Mouse (Mus musculus) bone marrow macrophage, adult 2 months (primary cell): ENCODE results near the gene Zbtb16. TPM values are rescaled to one million over a fixed set of nuclear protein-coding genes. Genes with fewer than 3 reads are reported as not detected.

ENCODE experiments used
- H3K27ac ChIP-seq: 2 replicates; pipeline ENCODE4 v1.5.1; 2012; ENCODE audit warnings: low read depth, low read length; ENCODE audit not compliant: insufficient read depth
- H3K4me1 ChIP-seq: 2 replicates; pipeline ENCODE4 v1.6.1; 2012; ENCODE audit warnings: low read length; ENCODE audit not compliant: control insufficient read depth, insufficient read depth
- H3K4me3 ChIP-seq: 2 replicates; pipeline ENCODE4 v1.5.1; 2012; ENCODE audit warnings: mild to moderate bottlenecking, low read length, moderate library complexity; ENCODE audit not compliant: insufficient read depth
- CTCF ChIP-seq: IDR thresholded peaks from 2 replicates; pipeline ENCODE4 v1.5.1; 2012; ENCODE audit warnings: low read depth, mild to moderate bottlenecking, low read length, moderate library complexity
- POLR2A ChIP-seq: IDR thresholded peaks from 2 replicates; pipeline ENCODE4 v1.6.1; 2012; ENCODE audit warnings: mild to moderate bottlenecking, low read depth, low read length, borderline replicate concordance
- polyA plus RNA-seq: library from polyadenylated mRNA; stranded (reverse); fragments of >200 nt; gene quantifications from 2 replicates; pipeline ENCODE4 v1.2.4, GENCODE M21; 2012; ENCODE audit not compliant: missing spikeins, insufficient read depth, insufficient read length

Zbtb16 gene
- polyA plus RNA-seq, 1 experiment = 2.9 TPM

DNA sequence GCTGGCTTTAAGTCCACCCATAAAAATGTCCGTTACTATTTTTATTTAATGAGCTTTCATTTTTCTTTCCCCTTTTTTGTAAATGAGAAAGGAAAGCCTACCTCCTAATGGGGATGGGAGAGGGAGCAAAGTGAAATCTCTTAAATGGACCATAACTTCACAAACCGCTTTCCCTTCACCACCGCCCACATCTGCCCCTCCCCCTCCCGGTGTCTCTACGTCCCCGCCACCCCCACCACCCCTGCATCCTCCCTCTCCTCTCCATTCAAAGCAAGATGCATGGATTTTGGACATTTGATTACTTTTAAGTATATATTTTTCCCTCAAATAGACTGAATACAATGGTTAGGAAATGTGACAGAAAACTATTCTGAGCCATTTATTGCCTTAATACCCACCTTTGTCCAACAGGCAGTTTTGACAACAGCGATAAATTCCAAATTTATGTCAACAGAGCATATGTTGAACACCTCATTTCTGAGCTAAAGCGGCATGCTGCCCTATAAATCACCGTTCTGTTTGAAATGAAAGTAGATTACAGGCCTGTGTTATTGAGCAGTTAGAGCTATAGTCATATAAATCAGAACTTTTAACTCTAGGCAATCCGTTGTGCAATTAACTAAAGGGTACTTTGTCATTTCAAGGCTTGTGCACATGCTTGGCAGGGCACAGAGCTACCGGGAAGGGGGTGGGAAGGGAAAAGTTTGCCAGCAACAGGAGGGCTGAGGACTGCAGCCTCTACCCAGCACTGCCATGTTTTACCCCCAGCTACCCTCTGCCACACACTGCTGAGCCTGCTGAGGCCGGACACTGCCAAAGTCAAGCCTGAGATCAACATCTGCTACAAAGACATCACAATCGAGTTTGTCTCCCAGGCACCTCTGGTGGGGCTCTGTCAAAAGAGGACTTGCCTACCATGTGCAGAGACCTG is 78.1 kb downstream of the Zbtb16 start:
- no peak for TF ChIP-seq CTCF
- TF ChIP-seq POLR2A = no peak
- no peak overlapping the region for H3K27ac ChIP-seq
- H3K4me1 ChIP-seq = peaks cover 2% of the 10 kb centered on the region; the same call in 1 of the 2 replicates
- no peak overlapping the region for H3K4me3 ChIP-seq

DNA sequence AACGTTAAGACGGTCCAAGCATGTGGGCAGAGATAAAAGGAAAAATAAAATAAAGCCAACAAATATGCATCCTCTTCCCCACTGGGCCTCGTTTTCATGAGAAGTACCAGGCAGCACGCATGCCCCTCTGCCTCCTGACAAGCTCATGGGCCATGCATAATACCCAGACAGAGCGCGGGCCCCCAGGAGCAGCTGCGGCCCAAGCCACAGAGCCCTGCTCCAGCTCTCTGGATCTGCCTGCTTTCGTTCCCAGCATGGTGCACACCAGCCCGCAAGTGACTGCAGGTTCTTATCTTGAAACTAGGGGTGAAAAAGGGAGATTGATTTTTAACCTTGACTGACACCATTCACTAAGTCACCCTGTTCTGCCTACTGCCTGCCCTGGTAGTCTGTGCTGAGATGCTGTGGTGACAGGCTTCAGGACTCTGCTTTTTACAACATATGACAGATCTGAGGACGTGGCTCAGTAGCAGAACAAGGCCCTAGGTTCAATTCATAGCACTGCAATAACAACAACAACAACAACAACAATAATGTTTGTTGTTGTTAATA is 79.7 kb downstream of the Zbtb16 start:
- no peak overlapping the region for H3K27ac ChIP-seq
- H3K4me3 ChIP-seq = no peak overlapping the region
- TF ChIP-seq POLR2A (no peak), CTCF (no peak)
- peaks cover 2% of the 10 kb centered on the region; the same call in 1 of the 2 replicates for H3K4me1 ChIP-seq

DNA sequence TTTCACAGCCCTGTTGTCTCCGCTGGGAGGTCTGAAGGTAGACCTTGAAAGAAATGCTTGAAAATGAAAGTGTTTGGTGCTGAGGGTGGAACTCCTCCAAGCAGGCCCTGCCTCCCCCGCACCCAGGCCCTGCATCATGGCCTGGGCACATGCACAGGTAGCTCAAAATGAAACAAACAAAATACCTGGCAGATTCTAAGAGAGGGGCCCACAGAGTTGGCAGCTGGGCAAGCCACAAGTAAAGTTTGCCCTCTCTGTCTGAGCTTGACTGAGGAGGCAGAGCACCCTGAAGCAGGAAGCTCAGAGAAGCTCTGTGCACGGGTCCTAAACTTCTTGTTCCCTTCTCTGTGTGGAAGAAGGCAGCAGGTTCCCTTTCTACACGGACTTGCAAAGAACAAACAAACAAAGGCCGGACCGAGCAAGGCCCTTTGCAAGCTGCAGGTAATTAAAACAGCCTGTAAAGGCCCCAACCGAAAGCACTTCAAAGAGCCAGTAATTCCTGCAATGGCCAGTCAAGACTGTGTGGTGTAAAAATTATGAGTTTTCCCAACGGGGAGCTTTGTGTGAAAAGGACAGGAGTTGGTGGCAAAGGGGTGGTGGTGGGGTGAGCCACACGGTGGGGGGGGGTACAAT is 80.5 kb downstream of the Zbtb16 start:
- Histone ChIP-seq H3K4me3 (no peak overlapping the region), H3K27ac (no peak overlapping the region), H3K4me1 (peaks cover 1% of the 10 kb centered on the region; the same call in 1 of the 2 replicates)
- no peak for TF ChIP-seq POLR2A
- TF ChIP-seq CTCF = no peak

DNA sequence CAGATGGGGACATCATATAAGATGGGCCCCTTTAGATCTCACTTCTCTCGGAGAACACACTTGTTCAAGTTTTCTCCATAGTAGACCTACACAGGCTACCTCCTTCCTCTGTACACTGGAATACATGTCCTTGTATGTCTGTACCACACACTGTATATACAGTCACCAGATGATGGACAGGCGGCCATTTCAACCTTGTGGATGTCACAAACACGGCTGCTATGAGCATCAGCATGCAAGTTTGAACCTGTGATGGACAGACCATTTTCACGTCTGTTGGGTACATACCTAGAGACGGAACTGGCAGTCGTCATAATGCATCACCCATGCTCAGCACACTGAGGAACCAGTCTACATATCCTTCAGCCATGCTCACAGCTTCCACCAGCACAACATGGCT is 81.6 kb downstream of the Zbtb16 start:
- Histone ChIP-seq H3K4me3 (no peak overlapping the region), H3K4me1 (no peaks in the 10 kb centered on the region; the same call in 1 of the 2 replicates), H3K27ac (no peak overlapping the region)
- TF ChIP-seq POLR2A = no peak
- TF ChIP-seq CTCF = no peak

DNA sequence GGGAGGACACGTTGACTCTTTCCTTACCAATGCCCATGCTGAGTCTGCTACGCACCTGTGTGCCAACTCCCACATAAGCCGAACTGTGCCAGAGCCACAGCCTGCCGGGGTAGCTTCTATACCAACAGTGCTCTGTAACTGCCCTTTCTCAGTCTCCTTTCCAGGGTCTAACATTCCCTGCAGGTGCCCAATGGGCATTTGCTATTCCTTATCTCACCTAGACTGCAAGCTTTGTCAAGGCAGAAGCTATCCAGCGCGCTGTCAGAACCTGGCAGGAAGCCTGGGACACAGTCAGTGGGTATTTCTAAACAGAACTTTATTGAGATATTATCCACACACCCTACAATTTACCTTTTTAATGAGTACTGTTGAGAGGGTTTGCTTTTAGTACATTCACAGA is 82.1 kb downstream of the Zbtb16 start:
- Histone ChIP-seq H3K4me1 (no peaks in the 10 kb centered on the region), H3K27ac (no peak overlapping the region), H3K4me3 (no peak overlapping the region)
- no peak for TF ChIP-seq POLR2A
- no peak for TF ChIP-seq CTCF

DNA sequence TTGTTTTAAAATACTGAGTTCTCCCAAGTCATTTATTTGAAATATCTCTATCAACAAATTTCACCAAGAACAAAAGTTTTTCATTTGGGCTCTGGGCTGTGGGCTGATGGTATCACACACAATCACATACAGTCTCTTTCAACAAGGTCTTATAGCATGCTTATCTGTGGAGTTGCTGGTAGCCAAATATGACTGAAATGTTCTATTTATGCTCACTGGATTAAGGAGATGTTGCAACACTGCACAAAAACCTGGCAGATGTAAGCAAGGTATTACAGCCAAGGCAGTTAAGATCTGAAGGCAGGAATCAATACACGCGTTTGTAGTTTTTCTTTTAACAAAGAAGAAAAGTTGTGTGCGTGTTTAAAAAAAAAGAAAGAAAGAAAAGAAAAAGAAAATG is 84.1 kb downstream of the Zbtb16 start:
- TF ChIP-seq CTCF = no peak
- no peak for TF ChIP-seq POLR2A
- Histone ChIP-seq H3K27ac (no peak overlapping the region), H3K4me3 (no peak overlapping the region), H3K4me1 (no peaks in the 10 kb centered on the region)

DNA sequence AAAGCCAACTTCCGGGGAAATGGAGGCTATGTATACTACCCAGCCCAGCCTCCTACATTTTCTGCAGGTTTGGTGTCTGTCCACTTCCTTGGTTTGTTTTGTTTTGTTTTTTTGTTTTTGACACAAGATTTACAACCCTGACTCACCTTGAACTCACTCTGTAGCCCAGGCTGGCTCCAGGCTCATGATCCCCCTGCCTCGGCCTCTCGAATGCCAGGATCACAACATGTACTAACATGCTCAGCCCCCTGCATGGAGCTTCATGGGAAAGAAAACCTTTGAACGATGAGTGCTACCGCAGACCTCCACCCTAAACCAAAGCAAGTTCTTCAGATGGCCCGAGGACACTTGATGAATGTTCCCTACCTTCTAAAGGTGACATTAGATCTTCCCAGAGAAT is 86.4 kb downstream of the Zbtb16 start:
- Histone ChIP-seq H3K4me3 (no peak overlapping the region), H3K27ac (no peak overlapping the region), H3K4me1 (no peaks in the 10 kb centered on the region)
- no peak for TF ChIP-seq POLR2A
- TF ChIP-seq CTCF = no peak

DNA sequence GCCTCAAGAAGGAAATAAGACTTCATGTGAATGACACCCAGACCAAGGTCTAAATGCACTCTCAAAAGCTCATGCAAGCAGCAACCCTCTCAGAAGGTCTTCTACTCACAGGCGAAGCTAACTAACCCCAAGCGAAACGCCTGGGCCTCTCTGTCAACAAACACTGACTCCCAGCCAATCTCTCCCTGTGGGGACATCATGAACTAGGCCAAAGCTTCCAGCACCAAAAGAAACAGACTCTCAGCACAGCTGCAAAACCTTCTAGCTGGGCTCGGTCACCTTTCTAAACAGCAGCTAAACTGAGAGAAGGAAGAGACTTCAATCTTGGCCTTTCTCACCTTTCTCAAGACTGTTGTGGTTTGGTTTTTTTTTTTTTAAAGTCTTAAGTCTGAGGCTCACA is 86.9 kb downstream of the Zbtb16 start:
- Histone ChIP-seq H3K4me1 (no peaks in the 10 kb centered on the region), H3K4me3 (no peak overlapping the region), H3K27ac (no peak overlapping the region)
- TF ChIP-seq CTCF = no peak
- TF ChIP-seq POLR2A = no peak

DNA sequence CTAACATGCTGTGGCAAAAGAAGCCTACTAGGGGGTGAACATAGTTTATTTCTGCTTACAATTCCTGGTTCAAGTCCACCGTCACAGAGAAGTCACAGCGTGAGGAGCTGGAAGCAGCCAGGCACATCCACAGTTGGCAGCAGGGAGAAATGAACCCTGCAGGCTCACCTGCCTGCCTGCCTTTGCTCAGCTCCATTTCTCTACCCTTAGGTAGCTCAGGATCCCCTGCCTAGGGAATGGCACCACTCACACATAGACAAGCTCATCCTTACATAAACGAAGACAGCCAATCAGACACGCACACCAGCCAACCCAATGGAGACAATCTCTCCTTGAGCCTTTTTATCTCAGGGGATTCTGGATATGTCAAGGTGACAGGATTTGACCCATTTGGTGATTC is 87.3 kb downstream of the Zbtb16 start:
- TF ChIP-seq CTCF (no peak), POLR2A (no peak)
- Histone ChIP-seq H3K27ac (no peak overlapping the region), H3K4me1 (no peaks in the 10 kb centered on the region), H3K4me3 (no peak overlapping the region)

DNA sequence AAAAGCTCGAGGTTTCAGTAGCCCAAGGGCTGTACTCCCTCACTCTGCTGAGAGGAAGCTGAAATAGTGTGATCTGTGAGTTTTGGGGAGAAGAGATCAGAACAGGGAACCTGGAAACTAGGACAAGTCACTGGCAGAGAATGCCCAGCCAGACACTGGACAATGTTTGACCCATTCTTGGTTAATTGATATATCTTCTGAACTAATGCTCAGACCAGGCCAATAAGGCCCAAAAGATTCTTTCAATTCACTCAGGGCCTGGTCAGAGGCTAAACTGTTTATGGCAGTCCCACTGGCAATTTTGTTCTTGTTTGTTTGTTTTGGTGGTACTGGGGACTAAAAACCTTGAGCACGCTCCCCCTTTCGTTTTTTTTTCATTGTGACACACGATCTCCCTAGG is 87.8 kb downstream of the Zbtb16 start:
- TF ChIP-seq POLR2A (no peak), CTCF (no peak)
- no peak overlapping the region for H3K27ac ChIP-seq
- no peak overlapping the region for H3K4me3 ChIP-seq
- no peaks in the 10 kb centered on the region for H3K4me1 ChIP-seq
